Mouse (Mus musculus) forebrain, embryonic 15.5 days (tissue): ENCODE results near the gene Eid2. TPM values are rescaled to one million over a fixed set of nuclear protein-coding genes. Genes with fewer than 3 reads are reported as not detected.

Source experiments
- ATAC-seq: fragments of 200-750 bp; cut with Nextera tagmentation; replicated peaks from 2 replicates; pipeline ENCODE4 v1.8.0; 2017; ENCODE audit warnings: mild to moderate bottlenecking, moderate TSS enrichment, moderate library complexity
- H3K27ac ChIP-seq: fragments of 300-500 bp; sonication (generic); replicated peaks from 2 replicates; pipeline ENCODE4 v1.5.1; 2015; ENCODE audit warnings: mild to moderate bottlenecking, inconsistent platforms
- H3K27me3 ChIP-seq: fragments of 300-500 bp; sonication (generic); 2 replicates; pipeline ENCODE4 v1.6.1; 2015; ENCODE audit warnings: inconsistent platforms
- H3K36me3 ChIP-seq: fragments of 300-500 bp; sonication (generic); 2 replicates; pipeline ENCODE4 v1.6.1; 2015; ENCODE audit warnings: mild to moderate bottlenecking, inconsistent platforms
- H3K4me1 ChIP-seq: fragments of 300-500 bp; sonication (generic); 2 replicates; pipeline ENCODE4 v1.6.1; 2015; ENCODE audit warnings: inconsistent platforms
- H3K4me2 ChIP-seq: fragments of 300-500 bp; sonication (generic); replicated peaks from 2 replicates; pipeline ENCODE4 v1.6.1; 2015; ENCODE audit warnings: mild to moderate bottlenecking, inconsistent platforms
- H3K4me3 ChIP-seq: fragments of 300-500 bp; sonication (generic); 2 replicates; pipeline ENCODE4 v1.5.1; 2015; ENCODE audit warnings: mild to moderate bottlenecking, inconsistent platforms
- H3K9ac ChIP-seq: fragments of 300-500 bp; sonication (generic); replicated peaks from 2 replicates; pipeline ENCODE4 v1.6.1; 2015; ENCODE audit warnings: mild to moderate bottlenecking, inconsistent platforms
- H3K9me3 ChIP-seq: fragments of 300-500 bp; sonication (generic); 2 replicates; pipeline ENCODE4 v1.6.1; 2016; ENCODE audit warnings: inconsistent platforms
- WGBS: fragments of 180-500 bp; shearing (Covaris S2); methylation state at CpG from one replicate; pipeline ENCODE4 v1.1.7; 2015; ENCODE audit warnings: mixed read lengths; 5-methylcytosine and 5-hydroxymethylcytosine counted together
- polyA plus RNA-seq: library from polyadenylated mRNA; unstranded; fragments of >200 nt; fragmentation: Nextera tagmentation; extraction: Ambion mirVana; gene quantifications from 2 replicates; pipeline ENCODE4 v1.2.1, GENCODE M21; 2015

Eid2 gene
- polyA plus RNA-seq, 1 experiment from 2014 or later, result 5.4 TPM

DNA sequence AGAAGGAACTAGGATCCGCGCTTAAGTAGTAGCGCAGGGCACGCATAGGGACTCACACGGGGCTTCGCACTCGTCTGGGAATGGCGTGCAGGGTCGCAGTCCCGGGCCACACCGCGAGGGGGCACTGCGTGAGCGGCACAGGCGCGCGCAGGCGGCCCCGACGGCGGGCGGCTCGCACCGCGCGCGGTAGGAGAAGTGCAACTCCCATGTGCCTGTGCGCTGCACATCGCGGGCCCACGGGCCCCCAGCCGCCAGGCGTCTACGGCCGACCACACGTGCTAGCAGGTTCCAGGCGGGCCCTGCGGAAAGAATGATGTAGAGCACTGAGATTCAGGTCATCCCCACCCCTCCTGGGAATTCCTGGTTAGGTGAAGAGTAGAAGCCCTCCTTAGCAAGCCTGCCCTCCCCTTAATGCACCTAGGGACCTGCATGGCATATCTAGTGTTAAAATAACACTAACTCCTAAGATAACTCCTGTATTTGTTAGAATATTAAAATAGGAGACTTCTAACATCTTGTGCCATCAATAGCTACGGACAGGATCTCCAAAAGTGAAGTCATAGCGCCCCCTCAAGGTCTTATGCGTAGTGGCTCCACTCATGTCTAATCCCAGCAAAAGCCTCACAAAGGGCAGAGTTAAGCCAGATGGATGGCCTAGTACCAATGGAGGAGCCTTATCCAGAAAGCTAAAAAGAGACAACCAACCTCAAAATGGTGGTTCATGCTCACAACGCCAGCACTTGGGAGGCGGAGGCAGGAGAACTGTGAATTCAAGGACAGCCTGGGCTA, 31.4 kb downstream of the Eid2 start:
- H3K4me3 ChIP-seq, result peak overlapping the region; percentile 23
- 8% methylated on average over 43 of the region's 43 CpGs for WGBS
- H3K27ac ChIP-seq, result no peak overlapping the region
- peaks cover 15% of the 10 kb centered on the region; the same call in 1 of the 2 replicates for H3K27me3 ChIP-seq
- no peaks in the 10 kb centered on the region for H3K9me3 ChIP-seq
- no peak; the same call in 1 of the 2 replicates for ATAC-seq
- peaks cover 43% of the 10 kb centered on the region for H3K4me1 ChIP-seq
- H3K36me3 ChIP-seq, result no peaks in the 10 kb centered on the region
- H3K4me2 ChIP-seq, result peak overlapping the region; percentile 63
- peak overlapping the region; percentile 12; the same call in 1 of the 2 replicates for H3K9ac ChIP-seq

DNA sequence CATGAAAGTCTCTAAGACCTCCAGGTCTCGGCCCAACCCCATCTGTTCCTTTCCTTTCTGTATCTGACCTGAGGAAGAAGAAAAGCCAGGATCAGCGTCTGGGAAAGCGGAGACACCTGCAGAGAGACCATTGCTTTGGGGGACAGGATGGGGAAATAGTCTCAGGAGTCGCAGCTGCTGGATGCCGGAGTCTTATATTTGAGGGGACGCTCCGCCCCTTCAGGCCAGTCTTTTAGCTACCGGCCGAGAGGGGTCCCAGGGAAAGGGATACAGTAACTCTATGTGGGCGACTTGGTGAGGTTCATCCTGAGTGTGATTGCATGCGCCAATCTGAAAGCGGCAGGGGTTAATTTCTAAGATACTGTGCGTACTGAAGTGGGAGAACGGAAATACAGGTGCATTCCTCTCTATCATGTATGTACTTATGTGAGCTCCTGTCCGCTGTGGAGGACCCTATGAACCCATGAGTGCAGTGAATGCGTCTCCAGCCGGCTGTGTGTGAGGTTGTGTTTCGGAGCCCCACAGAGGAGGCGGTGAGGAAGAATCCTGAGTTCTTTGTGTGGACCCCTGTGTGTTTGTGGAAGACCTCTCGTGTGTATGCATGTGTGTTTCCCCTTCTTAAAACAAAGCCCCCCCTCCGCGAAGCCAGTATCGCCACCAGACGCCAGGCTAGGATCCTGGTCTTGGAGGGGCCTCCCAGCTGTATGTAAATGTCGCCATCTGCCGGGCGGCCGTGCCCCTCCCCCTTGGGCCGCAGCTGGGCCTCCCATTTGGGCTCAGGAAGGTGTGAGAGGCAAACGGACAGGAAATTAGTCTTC, 34.1 kb downstream of the Eid2 start, which contains the start of gene Dll3:
Gene Dll3, minus strand, starts transcription at position 623 of the 818 bp plus-strand sequence.
- ATAC-seq, result peak; percentile 59
- Histone ChIP-seq H3K36me3 (peaks cover 22% of the 10 kb centered on the region), H3K9me3 (no peaks in the 10 kb centered on the region), H3K4me2 (peak within 1 kb of the TSS; percentile 63), H3K27me3 (peaks cover 8% of the 10 kb centered on the region; the same call in 1 of the 2 replicates), H3K27ac (peak within 1 kb of the TSS; percentile 73), H3K9ac (peak within 1 kb of the TSS; percentile 52), H3K4me3 (peak within 1 kb of the TSS; percentile 42), H3K4me1 (peaks cover 34% of the 10 kb centered on the region)
- 1% methylated on average over 30 of the region's 30 CpGs for whole genome bisulfite sequencing

GRCm38 (mm10) chr7:28305641-28306040, 38.0 kb downstream of the Eid2 start:
- no peak overlapping the region for H3K4me3 ChIP-seq
- no peaks in the 10 kb centered on the region for H3K27me3 ChIP-seq
- H3K27ac ChIP-seq, result no peak overlapping the region
- no peaks in the 10 kb centered on the region for H3K9me3 ChIP-seq
- peaks cover 31% of the 10 kb centered on the region for H3K4me1 ChIP-seq
- H3K4me2 ChIP-seq, result no peak overlapping the region
- 91% methylated on average over 10 of the region's 10 CpGs for WGBS
- H3K9ac ChIP-seq, result no peak overlapping the region
- peaks cover 55% of the 10 kb centered on the region for H3K36me3 ChIP-seq
- no peak for ATAC-seq

DNA sequence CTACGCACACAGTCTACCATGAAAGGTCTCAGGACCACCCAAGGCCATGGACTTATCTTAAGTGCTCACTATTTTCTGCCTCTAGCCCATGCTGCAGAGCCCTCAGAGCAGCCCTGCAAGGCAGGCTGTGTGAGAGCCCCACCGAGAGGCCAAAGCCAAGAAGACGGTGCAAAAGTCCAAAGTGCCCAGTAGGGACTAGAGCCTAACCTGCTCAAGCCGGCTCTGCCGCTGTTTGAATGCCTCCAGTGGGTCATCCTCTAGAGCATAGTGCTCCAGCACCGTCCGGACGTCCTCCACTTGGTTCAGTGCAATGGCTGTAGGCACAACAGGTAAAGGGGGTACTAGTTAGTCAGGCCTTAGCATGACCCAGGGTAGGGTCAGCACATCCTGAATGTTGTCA, 38.5 kb downstream of the Eid2 start:
- ATAC-seq, result no peak
- no peaks in the 10 kb centered on the region for H3K27me3 ChIP-seq
- H3K9me3 ChIP-seq, result no peaks in the 10 kb centered on the region
- no peak overlapping the region for H3K27ac ChIP-seq
- peaks cover 55% of the 10 kb centered on the region for H3K36me3 ChIP-seq
- WGBS, result 96% methylated on average over 8 of the region's 8 CpGs
- no peak overlapping the region for H3K4me2 ChIP-seq
- peaks cover 34% of the 10 kb centered on the region for H3K4me1 ChIP-seq
- H3K9ac ChIP-seq, result no peak overlapping the region
- no peak overlapping the region for H3K4me3 ChIP-seq

GRCm38 (mm10) chr7:28309737-28310136, 42.1 kb downstream of the Eid2 start:
- no peak overlapping the region for H3K9ac ChIP-seq
- WGBS, result 81% methylated on average over 9 of the region's 9 CpGs
- no peak overlapping the region for H3K4me2 ChIP-seq
- no peak for ATAC-seq
- peaks cover 22% of the 10 kb centered on the region for H3K4me1 ChIP-seq
- peaks cover 61% of the 10 kb centered on the region for H3K36me3 ChIP-seq
- H3K4me3 ChIP-seq, result no peak overlapping the region
- H3K9me3 ChIP-seq, result no peaks in the 10 kb centered on the region
- H3K27ac ChIP-seq, result no peak overlapping the region
- H3K27me3 ChIP-seq, result no peaks in the 10 kb centered on the region

DNA sequence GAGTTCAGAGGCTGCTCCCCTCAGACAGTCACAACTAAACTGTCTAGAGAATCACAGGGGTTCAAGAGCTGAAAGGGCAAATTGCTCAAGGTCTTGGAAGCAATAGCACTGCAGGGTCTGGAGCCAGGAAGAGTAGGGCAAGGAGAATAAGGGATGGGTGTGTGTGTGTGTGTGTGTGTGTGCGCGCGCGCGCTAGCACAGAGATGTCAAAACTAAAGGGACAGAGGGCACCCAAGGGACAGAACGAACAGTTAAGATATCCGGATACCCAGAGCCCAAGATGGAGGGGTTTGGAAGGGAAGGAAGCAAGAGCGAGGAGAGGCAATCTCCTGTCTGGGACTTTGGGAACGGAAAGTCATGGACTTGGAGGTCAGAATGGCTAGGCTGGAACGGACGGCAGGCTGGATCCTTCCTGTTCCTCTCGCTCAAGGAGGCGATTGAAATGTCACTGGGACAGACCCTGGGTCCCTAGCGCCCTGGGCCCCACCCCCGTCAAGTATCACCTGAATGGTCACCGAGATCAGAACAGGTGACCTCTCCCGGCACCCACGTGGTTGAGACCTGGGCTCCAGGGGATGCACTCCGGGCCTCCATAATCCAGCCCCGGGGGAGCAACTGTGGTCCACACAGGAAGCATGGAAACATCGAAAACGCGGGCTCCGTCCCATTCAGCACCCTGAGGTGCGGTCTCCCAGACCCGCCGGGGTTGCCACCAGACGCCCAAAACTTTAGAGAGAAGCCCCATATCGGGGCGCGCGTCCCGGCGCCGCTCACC, 43.7 kb downstream of the Eid2 start:
- Histone ChIP-seq H3K9me3 (no peaks in the 10 kb centered on the region), H3K9ac (peak overlapping the region; percentile 85), H3K4me2 (peak overlapping the region; percentile 87), H3K36me3 (peaks cover 61% of the 10 kb centered on the region), H3K4me1 (peaks cover 22% of the 10 kb centered on the region), H3K27ac (peak overlapping the region; percentile 79), H3K4me3 (peak overlapping the region; percentile 89), H3K27me3 (no peaks in the 10 kb centered on the region)
- peak; percentile 64 for ATAC-seq
- WGBS, result 4% methylated on average over 35 of the region's 35 CpGs

- Histone ChIP-seq H3K27ac (peak within 1 kb of the TSS; percentile 79), H3K9ac (peak within 1 kb of the TSS; percentile 85), H3K36me3 (peaks cover 61% of the 10 kb centered on the region), H3K4me1 (peaks cover 22% of the 10 kb centered on the region), H3K4me2 (peak within 1 kb of the TSS; percentile 87), H3K9me3 (no peaks in the 10 kb centered on the region), H3K27me3 (no peaks in the 10 kb centered on the region), H3K4me3 (peak within 1 kb of the TSS; percentile 89)
- ATAC-seq, result peak; percentile 98
- 1% methylated on average over 45 of the region's 45 CpGs for WGBS
Observed at GRCm38 (mm10) chr7:28311926-28312543, 44.4 kb downstream of the Eid2 start, which contains the start of gene Timm50. Gene Timm50, minus strand, starts transcription at chr7:28312072.

- Histone ChIP-seq H3K27ac (no peak overlapping the region), H3K36me3 (peaks cover 90% of the 10 kb centered on the region), H3K9ac (no peak overlapping the region), H3K4me3 (no peak overlapping the region), H3K4me1 (no peaks in the 10 kb centered on the region), H3K27me3 (no peaks in the 10 kb centered on the region), H3K9me3 (no peaks in the 10 kb centered on the region), H3K4me2 (no peak overlapping the region)
- ATAC-seq, result no peak
- WGBS, result 89% methylated on average over 3 of the region's 3 CpGs
Observed at GRCm38 (mm10) chr7:28318036-28318435, 50.4 kb downstream of the Eid2 start.

GRCm38 (mm10) chr7:28318714-28319113, 51.0 kb downstream of the Eid2 start:
- Histone ChIP-seq H3K27me3 (no peaks in the 10 kb centered on the region), H3K27ac (no peak overlapping the region), H3K4me2 (no peak overlapping the region), H3K4me3 (no peak overlapping the region), H3K9me3 (no peaks in the 10 kb centered on the region), H3K36me3 (peaks cover 97% of the 10 kb centered on the region), H3K9ac (no peak overlapping the region), H3K4me1 (no peaks in the 10 kb centered on the region)
- 96% methylated on average over 17 of the region's 17 CpGs for WGBS
- ATAC-seq, result no peak
